In genomic region chr8:54570618-54571609, GRCm38 (mm10) we compare ENCODE assay signal across 21 mouse cellular contexts. TPM values are rescaled to one million over a fixed set of nuclear protein-coding genes. Genes with fewer than 3 reads are reported as not detected.
A peak's percentile ranks its signal among the peaks of the same experiment; 100 is the strongest.
DNase-seq lines count a peak whose midpoint lies in the region; ATAC-seq and TF ChIP-seq lines count a peak whose summit lies in the region.
"Had no signal": no experiment of that assay in that cellular context is flagged by ENCODE, and none has a peak within 500 bp of the region (broad histone marks: within the 10 kb centered on the region; RNA-seq: fewer than 3 reads in every experiment).

No protein-coding gene starts in this region.

- no peak overlapping the region for H3K4me2 ChIP-seq in forebrain, postnatal 0 days (ENCODE audit: low read depth)
- no peak overlapping the region for H3K4me2 ChIP-seq in forebrain, embryonic 12.5 days
- H3K4me2 ChIP-seq in lung, embryonic 15.5 days: 0 out of 2 replicates have a peak overlapping the region, but pooled peaks have one; percentile 7
- peak overlapping the region; percentile 50 for H3K4me2 ChIP-seq in heart, embryonic 14.5 days (ENCODE audit: low read length)
- H3K4me2 ChIP-seq: forebrain, embryonic 13.5 days; hindbrain, embryonic 15.5 days; stomach, embryonic 15.5 days had no signal

- no peaks in the 10 kb centered on the region for H3K36me3 ChIP-seq in forebrain, postnatal 0 days (ENCODE audit: insufficient read depth)
- H3K36me3 ChIP-seq in forebrain, embryonic 12.5 days (replicated peaks): no peaks in the 10 kb centered on the region
- H3K36me3 ChIP-seq in lung, embryonic 15.5 days: no peaks in the 10 kb centered on the region
- H3K36me3 ChIP-seq in heart, embryonic 14.5 days (ENCODE audit: control insufficient read depth, insufficient read depth, low read length): no peaks in the 10 kb centered on the region
- H3K36me3 ChIP-seq: hindbrain, embryonic 15.5 days; stomach, embryonic 15.5 days had no signal

- no peak for ATAC-seq in forebrain, postnatal 0 days
- no peak for ATAC-seq in forebrain, embryonic 12.5 days (ENCODE audit: low FRiP score)
- ATAC-seq in lung, embryonic 15.5 days (ENCODE audit: borderline replicate concordance, extremely low read depth, low FRiP score, low TSS enrichment): peak; percentile 70; the same call in 1 of the 2 replicates
- no peak for ATAC-seq in heart, embryonic 14.5 days (ENCODE audit: insufficient number of reproducible peaks, insufficient read depth, low FRiP score, low read depth)
- ATAC-seq: forebrain, embryonic 13.5 days; liver, postnatal 0 days; Patski had no signal

- no peak overlapping the region for H3K9ac ChIP-seq in forebrain, postnatal 0 days
- no peak overlapping the region for H3K9ac ChIP-seq in forebrain, embryonic 12.5 days
- no peak overlapping the region for H3K9ac ChIP-seq in lung, embryonic 15.5 days
- H3K9ac ChIP-seq in heart, embryonic 14.5 days (ENCODE audit: low read length): peak overlapping the region; percentile 59
- H3K9ac ChIP-seq: forebrain, embryonic 13.5 days; hindbrain, embryonic 15.5 days; liver, postnatal 0 days; stomach, embryonic 15.5 days had no signal

- no peak overlapping the region; the same call in 1 of the 2 replicates for H3K27ac ChIP-seq in forebrain, postnatal 0 days (ENCODE audit: low read depth, low read length)
- H3K27ac ChIP-seq in forebrain, embryonic 12.5 days: no peak overlapping the region
- H3K27ac ChIP-seq in lung, embryonic 15.5 days: no peak overlapping the region
- H3K27ac ChIP-seq in heart, embryonic 14.5 days (replicated peaks in 1 of 2; ENCODE audit: control insufficient read depth in 1 of 2, insufficient read depth in 1 of 2, low read depth in 2 of 2, low read length in 2 of 2): peak overlapping the region; percentile 86 to 87
- H3K27ac ChIP-seq: forebrain, embryonic 13.5 days; hindbrain, embryonic 15.5 days; stomach, embryonic 15.5 days had no signal

- H3K27me3 ChIP-seq in forebrain, postnatal 0 days (ENCODE audit: insufficient read depth, low read length): no peaks in the 10 kb centered on the region
- no peaks in the 10 kb centered on the region for H3K27me3 ChIP-seq in forebrain, embryonic 12.5 days
- H3K27me3 ChIP-seq in lung, embryonic 15.5 days: no peaks in the 10 kb centered on the region
- H3K27me3 ChIP-seq in heart, embryonic 14.5 days (ENCODE audit: control insufficient read depth, insufficient read depth, low read length): no peaks in the 10 kb centered on the region
- H3K27me3 ChIP-seq: forebrain, embryonic 13.5 days; hindbrain, embryonic 15.5 days; Patski; stomach, embryonic 15.5 days had no signal

- H3K4me1 ChIP-seq in forebrain, postnatal 0 days (ENCODE audit: insufficient read depth): no peaks in the 10 kb centered on the region
- H3K4me1 ChIP-seq in forebrain, embryonic 12.5 days: no peaks in the 10 kb centered on the region
- H3K4me1 ChIP-seq in lung, embryonic 15.5 days: 0 out of 2 replicates have a peak, but pooled peaks cover 3% of the 10 kb centered on the region
- peaks cover 0 to 8% of the 10 kb centered on the region in 2 experiments; a peak in 3 of 4 replicates for H3K4me1 ChIP-seq in heart, embryonic 14.5 days (ENCODE audit: control insufficient read depth in 2 of 2, insufficient read depth in 2 of 2, low read length in 2 of 2)
- H3K4me1 ChIP-seq: forebrain, embryonic 13.5 days; hindbrain, embryonic 15.5 days; stomach, embryonic 15.5 days had no signal

- no peak overlapping the region for H3K4me3 ChIP-seq in forebrain, postnatal 0 days (ENCODE audit: low read depth, low read length)
- H3K4me3 ChIP-seq in forebrain, embryonic 12.5 days (replicated peaks): no peak overlapping the region
- no peak overlapping the region for H3K4me3 ChIP-seq in lung, embryonic 15.5 days
- no peak overlapping the region for H3K4me3 ChIP-seq in heart, embryonic 14.5 days (ENCODE audit: control insufficient read depth in 1 of 2, insufficient read depth in 1 of 2, low read depth in 1 of 2, low read length in 2 of 2)
- H3K4me3 ChIP-seq: forebrain, embryonic 13.5 days; hindbrain, embryonic 15.5 days; stomach, embryonic 15.5 days had no signal

- H3K9me3 ChIP-seq in forebrain, postnatal 0 days (ENCODE audit: low read length): no peaks in the 10 kb centered on the region
- no peaks in the 10 kb centered on the region for H3K9me3 ChIP-seq in forebrain, embryonic 12.5 days
- no peaks in the 10 kb centered on the region for H3K9me3 ChIP-seq in lung, embryonic 15.5 days
- H3K9me3 ChIP-seq in heart, embryonic 14.5 days (ENCODE audit: control insufficient read depth, low read length): no peaks in the 10 kb centered on the region
- H3K9me3 ChIP-seq: forebrain, embryonic 13.5 days; hindbrain, embryonic 15.5 days; stomach, embryonic 15.5 days had no signal

- WGBS in forebrain, postnatal 0 days: 72% methylated on average over 15 of the region's 15 CpGs
- 76% methylated on average over 15 of the region's 15 CpGs for WGBS in forebrain, embryonic 12.5 days
- WGBS in lung, embryonic 15.5 days: 28% methylated on average over 15 of the region's 15 CpGs
- 62% methylated on average over 15 of the region's 15 CpGs for WGBS in heart, embryonic 14.5 days

- DNase-seq in forebrain, postnatal 0 days: peak; percentile 11
- DNase-seq in lung, postnatal 14 days: no peak
- DNase-seq in skeletal muscle tissue, adult 2 months (ENCODE audit: low read depth, low spot score): peak; percentile 56
- no peak for DNase-seq in spleen, adult 18-20 months
- DNase-seq in cerebellum, adult 11-12 months: no peak
- DNase-seq: cerebellum, postnatal 25 days; kidney, adult 18-20 months; kidney, postnatal 25 days; liver, postnatal 0 days; thymus, postnatal 25 days had no signal

- no peak for TF ChIP-seq CTCF in forebrain, postnatal 0 days (IDR thresholded peaks at IDR 0.05; ENCODE audit: low read depth)

RNA-seq across cellular contexts. Expression of gene Spata4, which starts 29.7 kb away (rescaled TPM):
- 0.77 TPM in 1 of 2 replicates, not detected in the other for total RNA-seq in forebrain, postnatal 0 days (2014; rRNA removed)
- 0.23 and 0.48 TPM in 2 replicates for polyA plus RNA-seq in forebrain, postnatal 0 days (2015; fragmentation: Nextera tagmentation; extraction: Ambion mirVana)
- polyA plus RNA-seq in forebrain, embryonic 12.5 days (2016; fragmentation: Nextera tagmentation; extraction: Ambion mirVana): 0.31 TPM in 1 of 2 replicates, not detected in the other
- not detected in 2 replicates for polyA plus RNA-seq in lung, embryonic 15.5 days (2015; fragmentation: Nextera tagmentation; extraction: Ambion mirVana)
- polyA plus RNA-seq in heart, embryonic 14.5 days (2014; fragmentation: Nextera tagmentation; extraction: Ambion mirVana): not detected in 2 replicates
- total RNA-seq: gastrocnemius, adult 8-10 months; megakaryocyte-erythroid progenitor cell, adult 5-6 weeks had no signal
- polyA plus RNA-seq: forebrain, embryonic 13.5 days; hindbrain, embryonic 15.5 days; limb, embryonic 14.5 days; liver, postnatal 0 days; Patski; small intestine, adult 2 months; stomach, embryonic 15.5 days had no signal

RNA-seq across cellular contexts. Expression of gene Spcs3, which starts 41.1 kb away (rescaled TPM):
- total RNA-seq in forebrain, postnatal 0 days (2014; rRNA removed): 39.4 and 48.5 TPM in 2 replicates
- 29.9 and 39.3 TPM in 2 replicates for polyA plus RNA-seq in forebrain, postnatal 0 days (2015; fragmentation: Nextera tagmentation; extraction: Ambion mirVana)
- polyA plus RNA-seq in forebrain, embryonic 12.5 days (2016; fragmentation: Nextera tagmentation; extraction: Ambion mirVana): 85.9 and 88.2 TPM in 2 replicates
- 89.4 and 93.0 TPM in 2 replicates for polyA plus RNA-seq in lung, embryonic 15.5 days (2015; fragmentation: Nextera tagmentation; extraction: Ambion mirVana)
- polyA plus RNA-seq in heart, embryonic 14.5 days (2014; fragmentation: Nextera tagmentation; extraction: Ambion mirVana): 56.6 and 61.5 TPM in 2 replicates

RNA-seq across cellular contexts. Expression of gene Asb5, which starts 41.5 kb away (rescaled TPM):
- 1.8 and 2.2 TPM in 2 replicates for total RNA-seq in forebrain, postnatal 0 days (2014; rRNA removed)
- 8.4 and 10.2 TPM in 2 replicates for polyA plus RNA-seq in forebrain, postnatal 0 days (2015; fragmentation: Nextera tagmentation; extraction: Ambion mirVana)
- polyA plus RNA-seq in forebrain, embryonic 12.5 days (2016; fragmentation: Nextera tagmentation; extraction: Ambion mirVana): 6.3 and 7.6 TPM in 2 replicates
- 4.0 and 4.1 TPM in 2 replicates for polyA plus RNA-seq in lung, embryonic 15.5 days (2015; fragmentation: Nextera tagmentation; extraction: Ambion mirVana)
- polyA plus RNA-seq in heart, embryonic 14.5 days (2014; fragmentation: Nextera tagmentation; extraction: Ambion mirVana): 5.8 and 6.9 TPM in 2 replicates
- total RNA-seq: megakaryocyte-erythroid progenitor cell, adult 5-6 weeks had no signal

Comparison
In these comparisons a context has a peak if more than half of its experiments do, and no peak if none do; other contexts are left out.
1. DNase-seq: peak in forebrain, postnatal 0 days (single experiment) and skeletal muscle tissue, adult 2 months (single experiment); none in lung, postnatal 14 days (single experiment), spleen, adult 18-20 months (0 of 2) and cerebellum, adult 11-12 months (single experiment).
2. H3K27ac ChIP-seq: peak in heart, embryonic 14.5 days (2 of 2); none in forebrain, postnatal 0 days (single experiment), forebrain, embryonic 12.5 days (single experiment) and lung, embryonic 15.5 days (single experiment).
3. H3K4me2 ChIP-seq: peak in lung, embryonic 15.5 days (single experiment) and heart, embryonic 14.5 days (single experiment); none in forebrain, postnatal 0 days (single experiment) and forebrain, embryonic 12.5 days (single experiment).